Mouse (Mus musculus): ENCODE data around the gene Cd55. TPM values are rescaled to one million over a fixed set of nuclear protein-coding genes. Genes with fewer than 3 reads are reported as not detected.
"Not testable (repeated sequence)": the region's sequence is repeated elsewhere in the genome, so short reads cannot be mapped to it uniquely, and the experiment has no call there.

The Cd55 gene
- total and polyA plus RNA-seq, 2 experiments from 2014 or later: 9.0 to 11.0 TPM

DNA sequence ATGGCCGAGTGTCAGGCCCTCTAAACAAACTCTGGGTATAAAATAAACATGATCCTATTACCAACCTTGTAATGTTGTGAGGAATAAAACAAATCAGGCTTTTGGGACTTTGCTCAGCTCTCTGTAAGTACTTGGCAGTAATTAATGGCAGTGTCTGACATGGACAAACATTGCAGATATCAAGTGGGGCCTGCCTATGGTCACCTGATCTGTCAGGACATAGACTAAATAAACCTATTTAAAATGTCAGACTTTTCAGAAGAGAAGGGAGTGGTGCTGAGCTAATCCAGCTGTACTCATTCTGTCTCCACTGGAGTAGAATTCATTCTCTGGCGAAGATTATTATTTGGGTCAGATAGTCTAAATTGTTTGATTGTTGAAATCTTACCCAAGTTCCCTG is 4.9 kb upstream of the Cd55 start:
- no peaks in the 10 kb centered on the region for H3K27me3 ChIP-seq (ENCODE audit: insufficient read depth, low read length)
- no peaks in the 10 kb centered on the region for H3K9me3 ChIP-seq (ENCODE audit: low read length)
- no peak overlapping the region for H3K4me3 ChIP-seq (ENCODE audit: low read depth, low read length)
- no peaks in the 10 kb centered on the region for H3K4me1 ChIP-seq (ENCODE audit: insufficient read depth)
- H3K27ac ChIP-seq (ENCODE audit: low read depth, low read length): no peak overlapping the region
- ATAC-seq (no peak), DNase-seq (no peak)
- no peak overlapping the region for H3K9ac ChIP-seq
- no peak overlapping the region for H3K4me2 ChIP-seq (ENCODE audit: low read depth)
- 75% methylated on average over 2 of the region's 2 CpGs for WGBS
- no peaks in the 10 kb centered on the region for H3K36me3 ChIP-seq (ENCODE audit: insufficient read depth)
- no peak for TF ChIP-seq CTCF (IDR thresholded peaks at IDR 0.05; ENCODE audit: low read depth)

DNA sequence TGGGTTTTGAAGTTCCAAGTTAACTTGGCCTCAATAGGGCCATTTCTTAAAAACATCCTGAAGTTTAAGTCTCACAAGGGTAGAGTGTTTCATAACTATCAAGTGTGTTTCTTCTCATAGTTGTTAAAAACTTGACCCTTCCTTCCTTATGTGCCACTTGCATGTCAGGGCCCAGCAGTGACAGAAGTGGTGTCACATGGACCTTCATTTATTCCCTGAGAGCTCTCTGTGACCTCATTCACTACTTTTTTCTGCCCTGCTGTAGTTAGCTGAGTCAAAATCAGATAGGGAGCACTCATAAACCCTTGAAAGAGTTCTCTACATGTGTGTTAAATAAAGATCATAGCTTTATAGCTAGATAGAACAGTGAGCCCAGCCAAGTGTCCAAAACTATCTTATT is 1.6 kb upstream of the Cd55 start:
- no peak for DNase-seq
- H3K9me3 ChIP-seq (ENCODE audit: low read length): no peaks in the 10 kb centered on the region
- ATAC-seq: no peak
- TF ChIP-seq CTCF (IDR thresholded peaks at IDR 0.05; ENCODE audit: low read depth): no peak
- no peak overlapping the region for H3K27ac ChIP-seq (ENCODE audit: low read depth, low read length)
- no peak overlapping the region for H3K9ac ChIP-seq
- no peak overlapping the region for H3K4me3 ChIP-seq (ENCODE audit: low read depth, low read length)
- H3K4me1 ChIP-seq (ENCODE audit: insufficient read depth): no peaks in the 10 kb centered on the region
- no peaks in the 10 kb centered on the region for H3K36me3 ChIP-seq (ENCODE audit: insufficient read depth)
- no peak overlapping the region for H3K4me2 ChIP-seq (ENCODE audit: low read depth)
- H3K27me3 ChIP-seq (ENCODE audit: insufficient read depth, low read length): no peaks in the 10 kb centered on the region

DNA sequence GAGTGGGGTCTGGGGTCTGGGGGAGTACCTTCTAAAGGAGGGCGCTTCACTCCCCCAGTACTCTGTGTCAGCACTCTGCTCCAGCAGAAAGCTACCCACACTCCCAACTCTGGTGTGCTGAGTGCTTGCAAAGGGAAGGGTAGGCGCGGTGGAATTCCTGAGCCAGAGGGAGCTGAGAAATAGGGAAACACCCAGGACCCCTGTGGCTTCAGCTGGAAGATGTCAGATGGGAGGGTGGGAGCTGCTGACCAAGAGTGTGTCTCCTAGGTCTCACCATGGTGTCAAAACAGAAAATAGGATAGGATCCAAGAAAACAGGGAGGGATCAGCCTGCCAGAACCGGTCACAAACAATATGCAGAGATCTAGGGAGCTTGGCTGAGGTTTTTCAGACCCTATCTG is 323 bp upstream of the Cd55 start:
- Histone ChIP-seq H3K4me1 (ENCODE audit: insufficient read depth) (no peaks in the 10 kb centered on the region), H3K27ac (ENCODE audit: low read depth, low read length) (peak overlapping the region; percentile 48; the same call in 1 of the 2 replicates), H3K4me3 (ENCODE audit: low read depth, low read length) (peak overlapping the region; percentile 73), H3K9ac (peak overlapping the region; percentile 80), H3K36me3 (ENCODE audit: insufficient read depth) (no peaks in the 10 kb centered on the region), H3K27me3 (ENCODE audit: insufficient read depth, low read length) (no peaks in the 10 kb centered on the region), H3K4me2 (ENCODE audit: low read depth) (peak overlapping the region; percentile 81), H3K9me3 (ENCODE audit: low read length) (no peaks in the 10 kb centered on the region)
- WGBS: 4% methylated on average over 4 of the region's 4 CpGs
- no peak for TF ChIP-seq CTCF (IDR thresholded peaks at IDR 0.05; ENCODE audit: low read depth)
- DNase-seq (peak; percentile 62), ATAC-seq (peak; percentile 85)

DNA sequence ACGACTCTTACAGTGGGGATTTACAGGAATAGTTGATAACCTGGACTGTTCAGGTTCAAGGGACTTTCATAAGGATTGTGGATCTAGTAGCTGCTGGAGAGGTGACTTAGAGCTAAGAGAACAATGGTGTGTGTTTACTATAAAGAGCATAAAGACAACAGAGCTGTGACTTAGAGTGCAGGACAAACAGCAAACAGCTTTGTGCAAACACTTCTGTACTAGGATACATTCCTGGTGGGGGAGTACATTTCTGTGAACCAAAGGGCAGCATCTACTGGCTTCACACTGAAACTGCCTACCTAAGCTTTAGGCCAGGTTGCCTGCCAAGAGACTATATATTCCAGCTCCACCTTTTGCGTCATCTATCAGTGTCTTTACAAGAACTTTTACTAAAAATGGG is 7.4 kb downstream of the Cd55 start:
- no peaks in the 10 kb centered on the region for H3K27me3 ChIP-seq (ENCODE audit: insufficient read depth, low read length)
- WGBS: 91% methylated on average over 2 of the region's 2 CpGs
- H3K9me3 ChIP-seq (ENCODE audit: low read length): no peaks in the 10 kb centered on the region

DNA sequence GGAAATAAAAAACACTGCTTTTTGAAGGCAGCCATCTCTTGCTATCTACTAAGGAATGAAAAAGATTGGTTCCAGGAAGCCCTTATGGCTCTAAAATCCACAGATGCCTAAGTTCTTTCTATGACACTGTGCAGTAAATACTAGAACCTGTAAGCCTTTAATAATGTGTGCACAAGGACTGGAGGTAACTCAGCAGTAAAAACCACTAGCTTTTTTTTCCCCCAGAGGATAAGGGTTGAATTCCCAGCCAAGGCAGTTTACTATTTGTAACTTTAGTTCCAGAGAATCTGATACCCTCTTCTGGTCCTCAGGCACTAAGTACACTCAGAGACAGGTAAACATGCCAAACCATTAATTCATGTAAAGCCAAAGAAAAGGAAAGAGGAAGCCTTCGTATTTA is 19.6 kb downstream of the Cd55 start:
- H3K9me3 ChIP-seq (ENCODE audit: low read length); H3K4me2 ChIP-seq (ENCODE audit: low read depth); H3K27me3 ChIP-seq (ENCODE audit: insufficient read depth, low read length); H3K4me1 ChIP-seq (ENCODE audit: insufficient read depth); H3K27ac ChIP-seq (ENCODE audit: low read depth, low read length); H3K9ac ChIP-seq; ATAC-seq; H3K4me3 ChIP-seq (ENCODE audit: low read depth, low read length); H3K36me3 ChIP-seq (ENCODE audit: insufficient read depth); DNase-seq: not testable (repeated sequence)
- WGBS: 68% methylated on average over 1 of the region's 1 CpGs

More for the DNA sequence above, 7.4 kb downstream of the Cd55 start:
- no peak overlapping the region for H3K4me3 ChIP-seq (ENCODE audit: low read depth, low read length)
- H3K4me1 ChIP-seq (ENCODE audit: insufficient read depth): no peaks in the 10 kb centered on the region
- ATAC-seq (no peak), DNase-seq (no peak)
- no peaks in the 10 kb centered on the region for H3K36me3 ChIP-seq (ENCODE audit: insufficient read depth)
- no peak overlapping the region for H3K4me2 ChIP-seq (ENCODE audit: low read depth)
- no peak overlapping the region for H3K9ac ChIP-seq
- TF ChIP-seq CTCF (IDR thresholded peaks at IDR 0.05; ENCODE audit: low read depth): no peak
- no peak overlapping the region for H3K27ac ChIP-seq (ENCODE audit: low read depth, low read length)

DNA sequence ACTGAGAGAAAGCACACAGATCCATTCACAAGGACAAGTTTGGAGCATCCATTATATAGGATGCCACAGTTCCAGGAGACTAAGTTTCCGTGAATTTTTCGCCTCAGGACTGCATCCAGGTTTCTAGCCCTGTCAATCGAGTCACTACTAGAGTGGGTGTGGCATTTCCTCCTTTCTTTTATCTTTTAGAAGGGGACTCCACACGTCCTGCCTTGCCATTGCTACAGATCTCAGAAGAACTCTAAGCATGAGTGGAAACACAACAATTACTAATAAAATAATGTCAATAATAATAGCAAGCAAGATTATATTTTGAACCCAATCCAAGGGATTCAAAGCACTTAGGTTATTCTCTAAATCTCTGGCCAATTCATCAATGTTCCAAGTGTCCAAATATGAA is 31.6 kb downstream of the Cd55 start:
- Histone ChIP-seq H3K4me3 (ENCODE audit: low read depth, low read length) (no peak overlapping the region), H3K4me2 (ENCODE audit: low read depth) (no peak overlapping the region), H3K36me3 (ENCODE audit: insufficient read depth) (no peaks in the 10 kb centered on the region), H3K4me1 (ENCODE audit: insufficient read depth) (no peaks in the 10 kb centered on the region), H3K9ac (no peak overlapping the region), H3K27me3 (ENCODE audit: insufficient read depth, low read length) (no peaks in the 10 kb centered on the region), H3K9me3 (ENCODE audit: low read length) (no peaks in the 10 kb centered on the region), H3K27ac (ENCODE audit: low read depth, low read length) (no peak overlapping the region)
- ATAC-seq (no peak), DNase-seq (no peak)
- no peak for TF ChIP-seq CTCF (IDR thresholded peaks at IDR 0.05; ENCODE audit: low read depth)
- WGBS: 77% methylated on average over 4 of the region's 4 CpGs

DNA sequence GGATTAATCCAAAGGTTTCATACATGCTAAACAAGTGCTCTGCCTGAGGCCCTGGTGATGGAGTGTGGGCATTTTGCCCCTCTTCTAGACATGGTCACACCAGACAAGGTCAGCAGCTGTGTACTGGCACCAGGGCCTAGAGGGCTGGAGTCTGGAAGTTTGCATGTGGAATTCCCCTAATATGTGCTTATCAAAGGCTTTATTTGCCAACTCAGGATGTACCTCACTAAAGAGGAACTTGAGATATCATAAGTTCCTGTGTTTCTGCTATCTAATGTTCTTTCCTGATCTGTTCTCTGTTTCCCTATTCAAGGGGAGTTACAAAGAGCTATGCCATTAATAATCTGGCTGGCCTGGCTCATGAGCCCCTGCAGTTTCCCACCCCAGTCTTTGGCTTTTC is 33.9 kb downstream of the Cd55 start:
- H3K27ac ChIP-seq (ENCODE audit: low read depth, low read length); H3K9ac ChIP-seq; H3K4me1 ChIP-seq (ENCODE audit: insufficient read depth); DNase-seq; H3K4me3 ChIP-seq (ENCODE audit: low read depth, low read length); H3K4me2 ChIP-seq (ENCODE audit: low read depth); ATAC-seq; H3K36me3 ChIP-seq (ENCODE audit: insufficient read depth); H3K27me3 ChIP-seq (ENCODE audit: insufficient read depth, low read length); H3K9me3 ChIP-seq (ENCODE audit: low read length): not testable (repeated sequence)

DNA sequence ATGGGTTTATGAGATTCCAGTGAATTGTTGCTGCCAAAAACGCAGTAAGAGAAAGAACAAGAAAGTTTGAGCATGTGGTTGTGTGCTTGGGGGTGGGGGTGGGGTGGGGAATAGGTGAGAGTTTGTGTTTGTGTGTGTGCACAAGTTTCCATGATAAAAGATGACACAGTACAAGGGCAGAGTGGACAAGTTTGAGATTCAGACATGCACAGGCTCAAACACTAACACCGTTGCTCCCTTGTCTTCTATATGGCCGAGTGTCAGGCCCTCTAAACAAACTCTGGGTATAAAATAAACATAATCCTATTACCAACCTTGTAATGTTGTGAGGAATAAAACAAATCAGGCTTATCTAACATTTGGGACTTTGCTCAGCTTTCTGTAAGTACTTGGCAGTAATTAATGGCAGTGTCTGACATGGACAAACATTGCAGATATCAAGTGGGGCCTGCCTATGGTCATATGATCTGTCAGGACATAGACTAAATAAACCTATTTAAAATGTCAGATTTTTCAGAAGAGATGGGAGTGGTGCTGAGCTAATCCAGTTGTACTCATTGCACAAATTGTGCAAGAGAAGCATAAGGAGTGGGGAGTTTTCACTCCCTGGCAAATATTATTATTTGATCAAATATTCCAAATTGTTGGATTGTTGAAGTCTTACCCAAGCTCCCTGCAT is 35.2 kb downstream of the Cd55 start:
- not testable (repeated sequence) for H3K36me3 ChIP-seq (ENCODE audit: insufficient read depth); DNase-seq; H3K4me3 ChIP-seq (ENCODE audit: low read depth, low read length); H3K4me2 ChIP-seq (ENCODE audit: low read depth); H3K27ac ChIP-seq (ENCODE audit: low read depth, low read length); H3K9ac ChIP-seq; H3K9me3 ChIP-seq (ENCODE audit: low read length); H3K4me1 ChIP-seq (ENCODE audit: insufficient read depth); H3K27me3 ChIP-seq (ENCODE audit: insufficient read depth, low read length); ATAC-seq
- 61% methylated on average over 2 of the region's 3 CpGs for WGBS
